Mouse (Mus musculus): ENCODE results near the gene Mfap1a. TPM values are rescaled to one million over a fixed set of nuclear protein-coding genes. Genes with fewer than 3 reads are reported as not detected.

Mfap1a gene
- polyA plus RNA-seq, 1 experiment from 2014 or later, result 19.4 TPM

GRCm38 (mm10) chr2:121460071-121460470 lies 46.4 kb downstream of the Mfap1a start:
- whole genome bisulfite sequencing, result 63% methylated on average over 2 of the region's 2 CpGs
- H3K4me3 ChIP-seq (ENCODE audit: low read depth, low read length), result no peak overlapping the region
- no peaks in the 10 kb centered on the region for H3K9me3 ChIP-seq (replicated peaks; ENCODE audit: control insufficient read depth, low read length)
- no peak for DNase-seq (ENCODE audit: low spot score)
- H3K4me2 ChIP-seq (ENCODE audit: low read length), result no peak overlapping the region
- H3K4me1 ChIP-seq (ENCODE audit: control insufficient read depth, insufficient read depth, low read length), result peaks cover 9% of the 10 kb centered on the region
- H3K36me3 ChIP-seq (ENCODE audit: control insufficient read depth, insufficient read depth, low read length), result peaks cover 28% of the 10 kb centered on the region
- H3K27me3 ChIP-seq (replicated peaks; ENCODE audit: control insufficient read depth, insufficient read depth, low read length), result no peaks in the 10 kb centered on the region
- no peak for ATAC-seq
- no peak overlapping the region for H3K9ac ChIP-seq (ENCODE audit: low read length)
- H3K27ac ChIP-seq (ENCODE audit: low read depth, low read length), result no peak overlapping the region

- Histone ChIP-seq H3K4me2 (ENCODE audit: low read length) (peak within 1 kb of the TSS; percentile 82), H3K9me3 (replicated peaks; ENCODE audit: control insufficient read depth, low read length) (no peaks in the 10 kb centered on the region), H3K4me3 (ENCODE audit: low read depth, low read length) (peak within 1 kb of the TSS; percentile 70), H3K27ac (ENCODE audit: low read depth, low read length) (peak within 1 kb of the TSS; percentile 55), H3K27me3 (replicated peaks; ENCODE audit: control insufficient read depth, insufficient read depth, low read length) (no peaks in the 10 kb centered on the region), H3K4me1 (ENCODE audit: control insufficient read depth, insufficient read depth, low read length) (peaks cover 9% of the 10 kb centered on the region), H3K36me3 (ENCODE audit: control insufficient read depth, insufficient read depth, low read length) (peaks cover 45% of the 10 kb centered on the region), H3K9ac (ENCODE audit: low read length) (peak within 1 kb of the TSS; percentile 83)
- WGBS, result 3% methylated on average over 41 of the region's 41 CpGs
- ATAC-seq (peak; percentile 94), DNase-seq (ENCODE audit: low spot score) (peak; percentile 91)
These were observed 49.5 kb downstream of the Mfap1a start, which contains the start of gene Serinc4 for GRCm38 (mm10) chr2:121456692-121457642. TSS of gene Serinc4 (minus strand) at chr2:121456781.

- H3K4me3 ChIP-seq (ENCODE audit: low read depth, low read length), result no peak overlapping the region
- H3K27me3 ChIP-seq (replicated peaks; ENCODE audit: control insufficient read depth, insufficient read depth, low read length), result no peaks in the 10 kb centered on the region
- no peaks in the 10 kb centered on the region for H3K9me3 ChIP-seq (replicated peaks; ENCODE audit: control insufficient read depth, low read length)
- H3K9ac ChIP-seq (ENCODE audit: low read length), result no peak overlapping the region
- peaks cover 9% of the 10 kb centered on the region for H3K4me1 ChIP-seq (ENCODE audit: control insufficient read depth, insufficient read depth, low read length)
- ATAC-seq (no peak), DNase-seq (ENCODE audit: low spot score) (no peak)
- 77% methylated on average over 5 of the region's 5 CpGs for WGBS
- no peak overlapping the region for H3K27ac ChIP-seq (ENCODE audit: low read depth, low read length)
- peaks cover 44% of the 10 kb centered on the region for H3K36me3 ChIP-seq (ENCODE audit: control insufficient read depth, insufficient read depth, low read length)
- H3K4me2 ChIP-seq (ENCODE audit: low read length), result no peak overlapping the region
These were observed 50.9 kb downstream of the Mfap1a start for GRCm38 (mm10) chr2:121455534-121455933.

GRCm38 (mm10) chr2:121453917-121454316 lies 52.5 kb downstream of the Mfap1a start:
- Histone ChIP-seq H3K4me1 (ENCODE audit: control insufficient read depth, insufficient read depth, low read length) (peaks cover 13% of the 10 kb centered on the region), H3K9ac (ENCODE audit: low read length) (no peak overlapping the region), H3K27ac (ENCODE audit: low read depth, low read length) (no peak overlapping the region), H3K9me3 (replicated peaks; ENCODE audit: control insufficient read depth, low read length) (no peaks in the 10 kb centered on the region), H3K4me2 (ENCODE audit: low read length) (no peak overlapping the region), H3K27me3 (replicated peaks; ENCODE audit: control insufficient read depth, insufficient read depth, low read length) (no peaks in the 10 kb centered on the region), H3K36me3 (ENCODE audit: control insufficient read depth, insufficient read depth, low read length) (peaks cover 31% of the 10 kb centered on the region), H3K4me3 (ENCODE audit: low read depth, low read length) (no peak overlapping the region)
- ATAC-seq (no peak), DNase-seq (ENCODE audit: low spot score) (no peak)
- 89% methylated on average over 6 of the region's 6 CpGs for WGBS

GRCm38 (mm10) chr2:121452990-121453389 lies 53.5 kb downstream of the Mfap1a start, which contains the start of gene Hypk:
TSS of gene Hypk (plus strand) at chr2:121453290.
- no peaks in the 10 kb centered on the region for H3K9me3 ChIP-seq (replicated peaks; ENCODE audit: control insufficient read depth, low read length)
- no peak within 1 kb of the TSS for H3K4me2 ChIP-seq (ENCODE audit: low read length)
- no peaks in the 10 kb centered on the region for H3K27me3 ChIP-seq (replicated peaks; ENCODE audit: control insufficient read depth, insufficient read depth, low read length)
- WGBS, result 78% methylated on average over 4 of the region's 4 CpGs
- no peak within 1 kb of the TSS for H3K9ac ChIP-seq (ENCODE audit: low read length)
- no peak for ATAC-seq
- no peak for DNase-seq (ENCODE audit: low spot score)
- no peak within 1 kb of the TSS for H3K4me3 ChIP-seq (ENCODE audit: low read depth, low read length)
- H3K36me3 ChIP-seq (ENCODE audit: control insufficient read depth, insufficient read depth, low read length), result peaks cover 24% of the 10 kb centered on the region
- H3K27ac ChIP-seq (ENCODE audit: low read depth, low read length), result no peak within 1 kb of the TSS
- H3K4me1 ChIP-seq (ENCODE audit: control insufficient read depth, insufficient read depth, low read length), result peaks cover 14% of the 10 kb centered on the region

- H3K9me3 ChIP-seq (replicated peaks; ENCODE audit: control insufficient read depth, low read length), result no peaks in the 10 kb centered on the region
- H3K4me2 ChIP-seq (ENCODE audit: low read length), result no peak overlapping the region
- peaks cover 24% of the 10 kb centered on the region for H3K36me3 ChIP-seq (ENCODE audit: control insufficient read depth, insufficient read depth, low read length)
- DNase-seq (ENCODE audit: low spot score) (no peak), ATAC-seq (no peak)
- H3K27me3 ChIP-seq (replicated peaks; ENCODE audit: control insufficient read depth, insufficient read depth, low read length), result no peaks in the 10 kb centered on the region
- H3K4me1 ChIP-seq (ENCODE audit: control insufficient read depth, insufficient read depth, low read length), result peaks cover 10% of the 10 kb centered on the region
- no peak overlapping the region for H3K27ac ChIP-seq (ENCODE audit: low read depth, low read length)
- no peak overlapping the region for H3K9ac ChIP-seq (ENCODE audit: low read length)
- H3K4me3 ChIP-seq (ENCODE audit: low read depth, low read length), result no peak overlapping the region
- 77% methylated on average over 4 of the region's 4 CpGs for WGBS
These were observed 54.1 kb downstream of the Mfap1a start for GRCm38 (mm10) chr2:121452361-121452760.

- H3K4me2 ChIP-seq (ENCODE audit: low read length), result peak overlapping the region; percentile 94
- H3K27me3 ChIP-seq (replicated peaks; ENCODE audit: control insufficient read depth, insufficient read depth, low read length), result no peaks in the 10 kb centered on the region
- peaks cover 7% of the 10 kb centered on the region for H3K4me1 ChIP-seq (ENCODE audit: control insufficient read depth, insufficient read depth, low read length)
- H3K9me3 ChIP-seq (replicated peaks; ENCODE audit: control insufficient read depth, low read length), result no peaks in the 10 kb centered on the region
- no peak for DNase-seq (ENCODE audit: low spot score)
- no peak for ATAC-seq
- H3K36me3 ChIP-seq (ENCODE audit: control insufficient read depth, insufficient read depth, low read length), result peaks cover 24% of the 10 kb centered on the region
- 4% methylated on average over 7 of the region's 7 CpGs for WGBS
- peak overlapping the region; percentile 94; the same call in 1 of the 2 replicates for H3K27ac ChIP-seq (ENCODE audit: low read depth, low read length)
- peak overlapping the region; percentile 91 for H3K9ac ChIP-seq (ENCODE audit: low read length)
- peak overlapping the region; percentile 96 for H3K4me3 ChIP-seq (ENCODE audit: low read depth, low read length)
These were observed 56.4 kb downstream of the Mfap1a start for GRCm38 (mm10) chr2:121450093-121450492.

- WGBS, result under 1% methylated on average over 49 of the region's 54 CpGs
These were observed 56.9 kb downstream of the Mfap1a start for GRCm38 (mm10) chr2:121449545-121450011.

More at GRCm38 (mm10) chr2:121449545-121450011, 56.9 kb downstream of the Mfap1a start:
- Histone ChIP-seq H3K4me1 (ENCODE audit: control insufficient read depth, insufficient read depth, low read length) (peaks cover 7% of the 10 kb centered on the region), H3K4me3 (ENCODE audit: low read depth, low read length) (peak overlapping the region; percentile 96), H3K27ac (ENCODE audit: low read depth, low read length) (peak overlapping the region; percentile 94), H3K27me3 (replicated peaks; ENCODE audit: control insufficient read depth, insufficient read depth, low read length) (no peaks in the 10 kb centered on the region), H3K9me3 (replicated peaks; ENCODE audit: control insufficient read depth, low read length) (no peaks in the 10 kb centered on the region), H3K36me3 (ENCODE audit: control insufficient read depth, insufficient read depth, low read length) (peaks cover 24% of the 10 kb centered on the region), H3K4me2 (ENCODE audit: low read length) (peak overlapping the region; percentile 94), H3K9ac (ENCODE audit: low read length) (peak overlapping the region; percentile 91)
- DNase-seq (ENCODE audit: low spot score) (no peak), ATAC-seq (peak; percentile 78)
